Mouse (Mus musculus) limb, embryonic 12.5 days (tissue): ENCODE measurements around the gene Abca7. TPM values are rescaled to one million over a fixed set of nuclear protein-coding genes. Genes with fewer than 3 reads are reported as not detected.

Experiments
- ATAC-seq: fragments of 200-750 bp; cut with Nextera tagmentation; 2 replicates; pipeline ENCODE4 v1.8.0; 2017; ENCODE audit warnings: low read depth, moderate TSS enrichment; ENCODE audit not compliant: insufficient number of reproducible peaks, insufficient read depth, low FRiP score, low TSS enrichment
- H3K27ac ChIP-seq: fragments of 300-500 bp; sonication (generic); 2 replicates; pipeline ENCODE4 v1.5.1; 2016; ENCODE audit warnings: mild to moderate bottlenecking, moderate library complexity
- H3K27me3 ChIP-seq: fragments of 300-500 bp; sonication (generic); 2 replicates; pipeline ENCODE4 v1.6.1; 2016; ENCODE audit warnings: mild to moderate bottlenecking, moderate library complexity
- H3K36me3 ChIP-seq: fragments of 300-500 bp; sonication (generic); 2 replicates; pipeline ENCODE4 v1.6.1; 2016; ENCODE audit warnings: mild to moderate bottlenecking, moderate library complexity
- H3K4me1 ChIP-seq: fragments of 300-500 bp; sonication (generic); replicated peaks from 2 replicates; pipeline ENCODE4 v1.6.1; 2016
- H3K4me2 ChIP-seq: fragments of 300-500 bp; sonication (generic); 2 replicates; pipeline ENCODE4 v1.6.1; 2016; ENCODE audit warnings: mild to moderate bottlenecking, moderate library complexity
- H3K4me3 ChIP-seq: fragments of 300-500 bp; sonication (generic); replicated peaks from 2 replicates; pipeline ENCODE4 v1.5.1; 2016; ENCODE audit warnings: mild to moderate bottlenecking
- H3K9ac ChIP-seq: fragments of 300-500 bp; sonication (generic); replicated peaks from 2 replicates; pipeline ENCODE4 v1.6.1; 2016; ENCODE audit warnings: mild to moderate bottlenecking, moderate library complexity
- H3K9me3 ChIP-seq: fragments of 300-500 bp; sonication (generic); 2 replicates; pipeline ENCODE4 v1.6.1; 2016; ENCODE audit warnings: mild to moderate bottlenecking, moderate library complexity
- WGBS: fragments of 180-500 bp; shearing (Covaris S2); methylation state at CpG from one replicate; pipeline ENCODE4 v1.1.7; 2016; 5-methylcytosine and 5-hydroxymethylcytosine counted together
- polyA plus RNA-seq: library from polyadenylated mRNA; unstranded; fragments of >200 nt; fragmentation: Nextera tagmentation; extraction: Ambion mirVana; gene quantifications from 2 replicates; pipeline ENCODE4 v1.2.1, GENCODE M21; 2016

Abca7 gene
- polyA plus RNA-seq, 1 experiment from 2014 or later = 2.1 TPM

GRCm38 (mm10) chr10:80014484-80015290, 18.4 kb downstream of the Abca7 start:
- no peak overlapping the region for H3K4me2 ChIP-seq
- no peak overlapping the region for H3K4me3 ChIP-seq
- no peak overlapping the region for H3K27ac ChIP-seq
- H3K4me1 ChIP-seq = peaks cover 12% of the 10 kb centered on the region
- 16% methylated on average over 28 of the region's 28 CpGs for WGBS
- no peaks in the 10 kb centered on the region for H3K36me3 ChIP-seq
- H3K9me3 ChIP-seq = peaks cover 15% of the 10 kb centered on the region
- peaks cover 68% of the 10 kb centered on the region for H3K27me3 ChIP-seq
- peak overlapping the region; percentile 12; the same call in 1 of the 2 replicates for H3K9ac ChIP-seq
- no peak for ATAC-seq

- Histone ChIP-seq H3K27me3 (peaks cover 68% of the 10 kb centered on the region), H3K36me3 (no peaks in the 10 kb centered on the region), H3K4me2 (no peak overlapping the region), H3K9me3 (peaks cover 6% of the 10 kb centered on the region), H3K9ac (no peak overlapping the region), H3K27ac (no peak overlapping the region), H3K4me3 (no peak overlapping the region), H3K4me1 (peaks cover 20% of the 10 kb centered on the region)
- 81% methylated on average over 10 of the region's 10 CpGs for WGBS
- no peak for ATAC-seq
Observed at GRCm38 (mm10) chr10:80015583-80015982, 19.3 kb downstream of the Abca7 start.

GRCm38 (mm10) chr10:80016511-80016910, 20.2 kb downstream of the Abca7 start, which contains the start of gene Arhgap45:
Gene Arhgap45 (plus strand): TSS chr10:80016653.
- ATAC-seq = no peak
- Histone ChIP-seq H3K4me1 (peaks cover 21% of the 10 kb centered on the region), H3K27ac (no peak within 1 kb of the TSS), H3K27me3 (peaks cover 68% of the 10 kb centered on the region), H3K4me2 (no peak within 1 kb of the TSS), H3K36me3 (no peaks in the 10 kb centered on the region), H3K9me3 (no peaks in the 10 kb centered on the region), H3K9ac (no peak within 1 kb of the TSS; the same call in 1 of the 2 replicates), H3K4me3 (no peak within 1 kb of the TSS)
- 65% methylated on average over 11 of the region's 11 CpGs for WGBS

- H3K4me2 ChIP-seq = no peak overlapping the region
- no peak overlapping the region; the same call in 1 of the 2 replicates for H3K9ac ChIP-seq
- no peak overlapping the region for H3K4me3 ChIP-seq
- peaks cover 3% of the 10 kb centered on the region; the same call in 1 of the 2 replicates for H3K36me3 ChIP-seq
- no peaks in the 10 kb centered on the region for H3K9me3 ChIP-seq
- no peak for ATAC-seq
- WGBS = 88% methylated on average over 10 of the region's 10 CpGs
- no peak overlapping the region for H3K27ac ChIP-seq
- H3K27me3 ChIP-seq = peaks cover 64% of the 10 kb centered on the region
- peaks cover 21% of the 10 kb centered on the region for H3K4me1 ChIP-seq
Observed at GRCm38 (mm10) chr10:80016931-80017330, 20.6 kb downstream of the Abca7 start.

- no peak overlapping the region for H3K9ac ChIP-seq
- H3K4me2 ChIP-seq = no peak overlapping the region
- no peaks in the 10 kb centered on the region for H3K9me3 ChIP-seq
- no peak overlapping the region for H3K27ac ChIP-seq
- peaks cover 60% of the 10 kb centered on the region for H3K27me3 ChIP-seq
- peaks cover 8% of the 10 kb centered on the region; the same call in 1 of the 2 replicates for H3K36me3 ChIP-seq
- WGBS = 72% methylated on average over 3 of the region's 3 CpGs
- H3K4me1 ChIP-seq = peaks cover 21% of the 10 kb centered on the region
- ATAC-seq = no peak
- no peak overlapping the region for H3K4me3 ChIP-seq
Observed at GRCm38 (mm10) chr10:80017361-80017760, 21.1 kb downstream of the Abca7 start.

- Histone ChIP-seq H3K9ac (no peak overlapping the region), H3K4me2 (no peak overlapping the region), H3K27ac (no peak overlapping the region), H3K4me1 (peaks cover 21% of the 10 kb centered on the region), H3K4me3 (no peak overlapping the region), H3K27me3 (peaks cover 56% of the 10 kb centered on the region), H3K9me3 (no peaks in the 10 kb centered on the region), H3K36me3 (peaks cover 9% of the 10 kb centered on the region; the same call in 1 of the 2 replicates)
- 82% methylated on average over 14 of the region's 14 CpGs for WGBS
- ATAC-seq = no peak
Observed at GRCm38 (mm10) chr10:80017771-80018170, 21.5 kb downstream of the Abca7 start.

- Histone ChIP-seq H3K4me2 (peak overlapping the region; percentile 55), H3K27me3 (peaks cover 45% of the 10 kb centered on the region), H3K9me3 (no peaks in the 10 kb centered on the region), H3K4me1 (peaks cover 21% of the 10 kb centered on the region), H3K27ac (0 out of 2 replicates have a peak overlapping the region, but pooled peaks have one; percentile 23), H3K9ac (peak overlapping the region; percentile 35), H3K4me3 (0 out of 2 replicates have a peak overlapping the region, but pooled peaks have one; percentile 36), H3K36me3 (peaks cover 13% of the 10 kb centered on the region; the same call in 1 of the 2 replicates)
- 5% methylated on average over 14 of the region's 15 CpGs for WGBS
- no peak for ATAC-seq
Observed at GRCm38 (mm10) chr10:80018739-80019297, 22.5 kb downstream of the Abca7 start.

GRCm38 (mm10) chr10:80019471-80020131, 23.3 kb downstream of the Abca7 start:
- H3K36me3 ChIP-seq = peaks cover 13% of the 10 kb centered on the region; the same call in 1 of the 2 replicates
- no peak overlapping the region for H3K27ac ChIP-seq
- 4% methylated on average over 20 of the region's 20 CpGs for WGBS
- H3K4me1 ChIP-seq = peaks cover 21% of the 10 kb centered on the region
- ATAC-seq = peak; percentile 49
- H3K9me3 ChIP-seq = no peaks in the 10 kb centered on the region
- peaks cover 37% of the 10 kb centered on the region for H3K27me3 ChIP-seq
- peak overlapping the region; percentile 36 for H3K4me3 ChIP-seq
- H3K9ac ChIP-seq = peak overlapping the region; percentile 55
- H3K4me2 ChIP-seq = peak overlapping the region; percentile 55

GRCm38 (mm10) chr10:80020191-80020590, 23.9 kb downstream of the Abca7 start:
- 28% methylated on average over 11 of the region's 11 CpGs for WGBS
- Histone ChIP-seq H3K9ac (peak overlapping the region; percentile 55), H3K4me2 (peak overlapping the region; percentile 55), H3K27me3 (peaks cover 31% of the 10 kb centered on the region), H3K4me3 (peak overlapping the region; percentile 36), H3K36me3 (peaks cover 13% of the 10 kb centered on the region; the same call in 1 of the 2 replicates), H3K4me1 (peaks cover 21% of the 10 kb centered on the region), H3K9me3 (no peaks in the 10 kb centered on the region), H3K27ac (no peak overlapping the region)
- no peak for ATAC-seq

- WGBS = 82% methylated on average over 18 of the region's 18 CpGs
- H3K27me3 ChIP-seq = peaks cover 26% of the 10 kb centered on the region
- no peak for ATAC-seq
- H3K4me3 ChIP-seq = peak overlapping the region; percentile 36; the same call in 1 of the 2 replicates
- H3K36me3 ChIP-seq = peaks cover 13% of the 10 kb centered on the region; the same call in 1 of the 2 replicates
- H3K9ac ChIP-seq = no peak overlapping the region
- H3K27ac ChIP-seq = no peak overlapping the region
- H3K4me1 ChIP-seq = peaks cover 21% of the 10 kb centered on the region
- H3K9me3 ChIP-seq = no peaks in the 10 kb centered on the region
- peak overlapping the region; percentile 55 for H3K4me2 ChIP-seq
Observed at GRCm38 (mm10) chr10:80020603-80021319, 24.5 kb downstream of the Abca7 start.
